In genomic region chr16:29451706-29452105, GRCm38 (mm10) we compare ENCODE assay signal across 8 mouse cellular contexts.
DNase-seq lines count a peak whose midpoint lies in the region; ATAC-seq and TF ChIP-seq lines count a peak whose summit lies in the region.

No protein-coding gene starts in this region.

- intact Hi-C loops in heart, postnatal 25 days (cut with DNase I) = loop anchor here (10.0 kb wide), 1 partner anchor 113 kb away; no protein-coding TSS in a partner anchor

- DNase-seq in heart, adult 11 months = peak; percentile 75
- DNase-seq in heart, postnatal 25 days (ENCODE audit: low spot score) = no peak
- peak; percentile 9 for DNase-seq in cerebellum, adult 8-10 months
- DNase-seq in left cerebral cortex, adult 8-10 months (ENCODE audit: low spot score in 2 of 2) = peak; percentile 27 to 39

- peak; percentile 84 to 86 for ATAC-seq in hematopoietic stem cell, adult 5-6 weeks (replicated peaks in 1 of 2; ENCODE audit: insufficient read depth in 1 of 2, low FRiP score in 2 of 2, low TSS enrichment in 1 of 2, low read depth in 1 of 2, poor library complexity in 2 of 2, severe bottlenecking in 2 of 2)
- ATAC-seq in midbrain, embryonic 12.5 days (ENCODE audit: low FRiP score, low read depth) = 0 out of 2 replicates have a peak, but pooled peaks have one; percentile 27
- ATAC-seq in activated CD4-positive, CD25-positive, alpha-beta regulatory T cell, adult 4 months = no peak

- no peak overlapping the region for H3K9ac ChIP-seq in midbrain, embryonic 12.5 days (replicated peaks)

- peak; percentile 37 for TF ChIP-seq CTCF in E14TG2a.4 (conservative IDR thresholded peaks at IDR 0.05; ENCODE audit: low read length)

- H3K4me1 ChIP-seq in E14TG2a.4 (replicated peaks; ENCODE audit: low read depth, low read length) = no peaks in the 10 kb centered on the region
- no peaks in the 10 kb centered on the region for H3K4me1 ChIP-seq in midbrain, embryonic 12.5 days

- no peaks in the 10 kb centered on the region for H3K36me3 ChIP-seq in E14TG2a.4 (ENCODE audit: insufficient read depth, low read length)
- no peaks in the 10 kb centered on the region for H3K36me3 ChIP-seq in midbrain, embryonic 12.5 days

- H3K27me3 ChIP-seq in E14TG2a.4 (ENCODE audit: insufficient read depth, low read length) = no peaks in the 10 kb centered on the region
- no peaks in the 10 kb centered on the region for H3K27me3 ChIP-seq in midbrain, embryonic 12.5 days

- no peak overlapping the region for H3K4me3 ChIP-seq in E14TG2a.4 (replicated peaks; ENCODE audit: low read length)
- H3K4me3 ChIP-seq in midbrain, embryonic 12.5 days = no peak overlapping the region

- H3K4me2 ChIP-seq in midbrain, embryonic 12.5 days (replicated peaks) = no peak overlapping the region

- H3K27ac ChIP-seq in midbrain, embryonic 12.5 days (replicated peaks) = no peak overlapping the region

- no peaks in the 10 kb centered on the region for H3K9me3 ChIP-seq in E14TG2a.4 (ENCODE audit: low read length)
- no peaks in the 10 kb centered on the region for H3K9me3 ChIP-seq in midbrain, embryonic 12.5 days

- 63% methylated on average over 3 of the region's 3 CpGs for WGBS in midbrain, embryonic 12.5 days
